Mouse (Mus musculus): ENCODE data around the gene Igflr1. TPM values are rescaled to one million over a fixed set of nuclear protein-coding genes. Genes with fewer than 3 reads are reported as not detected.
A peak's percentile ranks its signal among the peaks of the same experiment; 100 is the strongest.

Gene Igflr1
- polyA plus RNA-seq, 1 experiment = 4.3 TPM

- peaks cover 15% of the 10 kb centered on the region for H3K4me1 ChIP-seq
- peaks cover 13% of the 10 kb centered on the region for H3K27me3 ChIP-seq (replicated peaks)
- TF ChIP-seq GATA1 (IDR thresholded peaks at IDR 0.05; ENCODE audit: borderline replicate concordance, low read length) (no peak), FLI1 (IDR thresholded peaks at IDR 0.05; ENCODE audit: low read length) (no peak)
- no peaks in the 10 kb centered on the region for H3K9me3 ChIP-seq
- no peaks in the 10 kb centered on the region for H3K36me3 ChIP-seq (replicated peaks; ENCODE audit: low read length)
- no peak overlapping the region for H3K4me3 ChIP-seq (replicated peaks)
Observed at GRCm38 (mm10) chr7:30607706-30608309, 42.6 kb downstream of the Igflr1 start.

- TF ChIP-seq FLI1 (IDR thresholded peaks at IDR 0.05; ENCODE audit: low read length) = no peak
- no peak for TF ChIP-seq GATA1 (IDR thresholded peaks at IDR 0.05; ENCODE audit: borderline replicate concordance, low read length)
- H3K9me3 ChIP-seq = no peaks in the 10 kb centered on the region
- H3K36me3 ChIP-seq (replicated peaks; ENCODE audit: low read length) = no peaks in the 10 kb centered on the region
- peaks cover 10% of the 10 kb centered on the region for H3K27me3 ChIP-seq (replicated peaks)
- H3K4me3 ChIP-seq (replicated peaks) = no peak overlapping the region
- peaks cover 21% of the 10 kb centered on the region for H3K4me1 ChIP-seq
Observed at GRCm38 (mm10) chr7:30608476-30608875, 43.2 kb downstream of the Igflr1 start.

GRCm38 (mm10) chr7:30610043-30610442 is 44.8 kb downstream of the Igflr1 start:
- Histone ChIP-seq H3K9me3 (no peaks in the 10 kb centered on the region), H3K4me3 (replicated peaks) (no peak overlapping the region), H3K36me3 (replicated peaks; ENCODE audit: low read length) (no peaks in the 10 kb centered on the region), H3K4me1 (peaks cover 25% of the 10 kb centered on the region), H3K27me3 (replicated peaks) (peaks cover 9% of the 10 kb centered on the region)
- no peak for TF ChIP-seq FLI1 (IDR thresholded peaks at IDR 0.05; ENCODE audit: low read length)
- TF ChIP-seq GATA1 (IDR thresholded peaks at IDR 0.05; ENCODE audit: borderline replicate concordance, low read length) = no peak

DNA sequence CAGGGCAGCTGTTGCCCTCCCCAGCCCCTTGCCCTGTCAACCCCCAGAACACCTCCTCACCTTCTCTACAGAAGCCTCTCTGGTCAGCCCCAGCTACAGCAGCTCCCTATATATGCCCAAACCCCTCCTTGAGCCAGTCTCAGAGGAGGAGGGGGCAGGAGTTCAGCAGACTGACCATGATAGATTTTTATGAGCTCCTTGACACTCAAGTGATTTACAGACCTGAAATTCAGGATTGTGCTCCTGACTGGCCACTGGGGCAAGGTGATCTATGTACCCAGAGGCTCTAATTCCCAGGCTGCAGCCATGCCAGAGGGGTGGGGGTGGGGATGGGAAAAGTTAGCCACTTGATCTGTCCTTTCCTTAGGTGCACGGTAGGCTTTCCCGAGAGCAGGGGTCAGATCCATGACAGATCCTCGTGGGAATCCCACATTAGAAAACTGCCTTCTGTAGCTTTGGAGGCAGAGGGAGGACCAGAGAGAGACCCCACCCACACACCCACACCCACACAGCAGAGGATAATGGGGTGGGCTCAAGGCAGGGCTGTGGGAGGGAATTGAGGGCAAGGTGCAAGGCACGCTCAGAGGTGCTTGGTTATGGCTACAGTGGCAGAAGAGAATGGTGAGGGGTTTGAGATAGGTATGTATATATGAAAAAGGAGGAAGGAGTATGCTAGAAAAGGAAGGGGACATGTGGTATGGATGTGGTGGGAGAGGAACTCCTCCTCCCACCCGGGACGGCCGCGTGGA is 47.6 kb downstream of the Igflr1 start, which contains the start of gene Upk1a:
Gene Upk1a (minus strand): TSS at position 194 of the 749 bp plus-strand sequence.
- Histone ChIP-seq H3K4me1 (peaks cover 22% of the 10 kb centered on the region), H3K27me3 (replicated peaks) (peaks cover 3% of the 10 kb centered on the region), H3K9me3 (no peaks in the 10 kb centered on the region), H3K4me3 (replicated peaks) (peak within 1 kb of the TSS; percentile 42), H3K36me3 (replicated peaks; ENCODE audit: low read length) (peaks cover 28% of the 10 kb centered on the region)
- TF ChIP-seq FLI1 (IDR thresholded peaks at IDR 0.05; ENCODE audit: low read length) (no peak), GATA1 (IDR thresholded peaks at IDR 0.05; ENCODE audit: borderline replicate concordance, low read length) (no peak)

DNA sequence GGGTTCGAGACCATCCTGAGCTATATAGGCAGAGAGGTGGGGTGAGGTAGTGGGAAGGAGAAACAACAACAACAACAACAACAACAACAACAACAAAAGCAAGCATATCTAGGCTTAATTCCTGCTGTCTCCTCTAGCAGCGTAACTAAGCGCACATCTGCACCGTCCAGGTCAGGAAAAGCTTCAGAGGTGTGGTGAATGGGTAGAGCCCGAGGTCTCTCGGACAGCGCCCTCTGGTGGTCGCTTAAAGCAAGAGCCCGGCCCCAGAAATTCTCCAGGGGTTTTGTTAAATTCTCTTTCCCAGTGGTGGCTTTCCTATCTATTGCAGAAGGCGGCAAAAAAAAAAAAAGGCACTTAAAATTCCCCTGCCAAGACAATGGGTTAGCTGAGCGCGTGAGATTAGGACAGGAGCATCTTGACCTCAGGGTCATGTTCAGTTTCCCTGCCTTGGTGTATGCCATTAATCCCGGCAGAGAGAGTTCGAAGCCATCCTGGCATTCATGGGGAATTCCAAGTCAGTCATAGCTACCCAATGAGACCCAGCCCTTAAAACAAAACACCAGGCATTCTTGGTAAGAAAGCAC is 48.4 kb downstream of the Igflr1 start:
- Histone ChIP-seq H3K27me3 (replicated peaks) (peaks cover 3% of the 10 kb centered on the region), H3K36me3 (replicated peaks; ENCODE audit: low read length) (peaks cover 36% of the 10 kb centered on the region), H3K9me3 (no peaks in the 10 kb centered on the region), H3K4me1 (peaks cover 18% of the 10 kb centered on the region), H3K4me3 (replicated peaks) (peak overlapping the region; percentile 42)
- TF ChIP-seq GATA1 (IDR thresholded peaks at IDR 0.05; ENCODE audit: borderline replicate concordance, low read length) (no peak), FLI1 (IDR thresholded peaks at IDR 0.05; ENCODE audit: low read length) (no peak)

GRCm38 (mm10) chr7:30614454-30614853 is 49.2 kb downstream of the Igflr1 start:
- TF ChIP-seq GATA1 (IDR thresholded peaks at IDR 0.05; ENCODE audit: borderline replicate concordance, low read length) (no peak), FLI1 (IDR thresholded peaks at IDR 0.05; ENCODE audit: low read length) (no peak)
- Histone ChIP-seq H3K4me1 (peaks cover 20% of the 10 kb centered on the region), H3K27me3 (replicated peaks) (peaks cover 3% of the 10 kb centered on the region), H3K9me3 (no peaks in the 10 kb centered on the region), H3K4me3 (replicated peaks) (no peak overlapping the region), H3K36me3 (replicated peaks; ENCODE audit: low read length) (peaks cover 44% of the 10 kb centered on the region)

- H3K36me3 ChIP-seq (replicated peaks; ENCODE audit: low read length) = peaks cover 48% of the 10 kb centered on the region
- peaks cover 3% of the 10 kb centered on the region for H3K27me3 ChIP-seq (replicated peaks)
- no peaks in the 10 kb centered on the region for H3K9me3 ChIP-seq
- H3K4me3 ChIP-seq (replicated peaks) = no peak overlapping the region
- TF ChIP-seq GATA1 (IDR thresholded peaks at IDR 0.05; ENCODE audit: borderline replicate concordance, low read length) = no peak
- no peak for TF ChIP-seq FLI1 (IDR thresholded peaks at IDR 0.05; ENCODE audit: low read length)
- H3K4me1 ChIP-seq = peaks cover 17% of the 10 kb centered on the region
Observed at GRCm38 (mm10) chr7:30615049-30615760, 50.0 kb downstream of the Igflr1 start.

Other genes with a start within 250 kb of the Igflr1 start
- 0.25 TPM in 1 of 2 replicates, not detected in the other for gene E130208F15Rik, start 243.7 kb upstream of the Igflr1 start, polyA plus RNA-seq (2012; ENCODE audit: insufficient read depth, low replicate concordance)
- gene Sdhaf1, start 241.5 kb upstream of the Igflr1 start, polyA plus RNA-seq (2012; ENCODE audit: insufficient read depth, low replicate concordance) = 9.8 and 13.7 TPM in 2 replicates
- gene Lrfn3, start 202.7 kb upstream of the Igflr1 start, polyA plus RNA-seq (2012; ENCODE audit: insufficient read depth, low replicate concordance) = not detected in 2 replicates
- 20.9 and 273 TPM in 2 replicates for gene Tyrobp, start 151.7 kb upstream of the Igflr1 start, polyA plus RNA-seq (2012; ENCODE audit: insufficient read depth, low replicate concordance)
- gene Hcst, start 145.6 kb upstream of the Igflr1 start, polyA plus RNA-seq (2012; ENCODE audit: insufficient read depth, low replicate concordance) = 11.1 and 14.2 TPM in 2 replicates
- gene Nfkbid, start 143.7 kb upstream of the Igflr1 start, polyA plus RNA-seq (2012; ENCODE audit: insufficient read depth, low replicate concordance) = 8.3 and 10.0 TPM in 2 replicates
- gene Aplp1, start 119.9 kb upstream of the Igflr1 start, polyA plus RNA-seq (2012; ENCODE audit: insufficient read depth, low replicate concordance) = 2.1 and 5.5 TPM in 2 replicates
- not detected in 2 replicates for gene Kirrel2, start 107.7 kb upstream of the Igflr1 start, polyA plus RNA-seq (2012; ENCODE audit: insufficient read depth, low replicate concordance)
- not detected in 2 replicates for gene Nphs1, start 107.1 kb upstream of the Igflr1 start, polyA plus RNA-seq (2012; ENCODE audit: insufficient read depth, low replicate concordance)
- gene Prodh2, start 71.8 kb upstream of the Igflr1 start, polyA plus RNA-seq (2012; ENCODE audit: insufficient read depth, low replicate concordance) = not detected in 2 replicates
- 12.9 and 43.1 TPM in 2 replicates for gene Arhgap33, start 30.4 kb upstream of the Igflr1 start, polyA plus RNA-seq (2012; ENCODE audit: insufficient read depth, low replicate concordance)
- 6.0 and 17.2 TPM in 2 replicates for gene Hspb6, start 13.2 kb upstream of the Igflr1 start, polyA plus RNA-seq (2012; ENCODE audit: insufficient read depth, low replicate concordance)
- gene Proser3, start 13.1 kb upstream of the Igflr1 start, polyA plus RNA-seq (2012; ENCODE audit: insufficient read depth, low replicate concordance) = 11.6 and 51.8 TPM in 2 replicates
- 49.3 and 62.3 TPM in 2 replicates for gene Lin37, start 5.6 kb upstream of the Igflr1 start, polyA plus RNA-seq (2012; ENCODE audit: insufficient read depth, low replicate concordance)
- gene U2af1l4, start 2.1 kb upstream of the Igflr1 start, polyA plus RNA-seq (2012; ENCODE audit: insufficient read depth, low replicate concordance) = 52.8 and 64.1 TPM in 2 replicates
- 0.70 TPM in 1 of 2 replicates, not detected in the other for gene Gm49396, start 2.1 kb upstream of the Igflr1 start, polyA plus RNA-seq (2012; ENCODE audit: insufficient read depth, low replicate concordance)
- 21.1 and 77.9 TPM in 2 replicates for gene Psenen, start 1.8 kb upstream of the Igflr1 start, polyA plus RNA-seq (2012; ENCODE audit: insufficient read depth, low replicate concordance)
- gene Kmt2b, start 23.3 kb downstream of the Igflr1 start, polyA plus RNA-seq (2012; ENCODE audit: insufficient read depth, low replicate concordance) = 20.0 and 47.0 TPM in 2 replicates
- gene Zbtb32, start 33.5 kb downstream of the Igflr1 start, polyA plus RNA-seq (2012; ENCODE audit: insufficient read depth, low replicate concordance) = 0.10 TPM in 1 of 2 replicates, not detected in the other
- gene Upk1a, start 47.4 kb downstream of the Igflr1 start, polyA plus RNA-seq (2012; ENCODE audit: insufficient read depth, low replicate concordance) = 1.2 TPM in 1 of 2 replicates, not detected in the other
- gene Cox6b1, start 60.7 kb downstream of the Igflr1 start, polyA plus RNA-seq (2012; ENCODE audit: insufficient read depth, low replicate concordance) = 82.5 and 197 TPM in 2 replicates
- 0.44 TPM in 1 of 2 replicates, not detected in the other for gene Etv2, start 70.4 kb downstream of the Igflr1 start, polyA plus RNA-seq (2012; ENCODE audit: insufficient read depth, low replicate concordance)
- 261 and 484 TPM in 2 replicates for gene Rbm42, start 84.9 kb downstream of the Igflr1 start, polyA plus RNA-seq (2012; ENCODE audit: insufficient read depth, low replicate concordance)
- gene Haus5, start 99.6 kb downstream of the Igflr1 start, polyA plus RNA-seq (2012; ENCODE audit: insufficient read depth, low replicate concordance) = 2.3 and 13.7 TPM in 2 replicates
- gene Pmis2, start 106.2 kb downstream of the Igflr1 start, polyA plus RNA-seq (2012; ENCODE audit: insufficient read depth, low replicate concordance) = not detected in 2 replicates
- not detected in 2 replicates for gene 2200002J24Rik, start 133.5 kb downstream of the Igflr1 start, polyA plus RNA-seq (2012; ENCODE audit: insufficient read depth, low replicate concordance)
- gene Atp4a, start 146.8 kb downstream of the Igflr1 start, polyA plus RNA-seq (2012; ENCODE audit: insufficient read depth, low replicate concordance) = 0.10 TPM in 1 of 2 replicates, not detected in the other
- 25.4 and 46.3 TPM in 2 replicates for gene Tmem147, start 164.1 kb downstream of the Igflr1 start, polyA plus RNA-seq (2012; ENCODE audit: insufficient read depth, low replicate concordance)
- not detected in 2 replicates for gene Gapdhs, start 178.3 kb downstream of the Igflr1 start, polyA plus RNA-seq (2012; ENCODE audit: insufficient read depth, low replicate concordance)
- 0.21 TPM in 1 of 2 replicates, not detected in the other for gene Sbsn, start 186.0 kb downstream of the Igflr1 start, polyA plus RNA-seq (2012; ENCODE audit: insufficient read depth, low replicate concordance)
- not detected in 2 replicates for gene Dmkn, start 198.3 kb downstream of the Igflr1 start, polyA plus RNA-seq (2012; ENCODE audit: insufficient read depth, low replicate concordance)
- gene Krtdap, start 222.5 kb downstream of the Igflr1 start, polyA plus RNA-seq (2012; ENCODE audit: insufficient read depth, low replicate concordance) = not detected in 2 replicates

All from megakaryocyte, embryonic 14.5 days (primary cell).